Mouse (Mus musculus) brain, adult 10 weeks (tissue): ENCODE data around the gene Syt11. TPM values are rescaled to one million over a fixed set of nuclear protein-coding genes. Genes with fewer than 3 reads are reported as not detected.

Source experiments
- polyA plus RNA-seq: library from polyadenylated mRNA; stranded (reverse); fragments of 350-450 nt; fragmentation: Illumina TruSeq; extraction: RNeasy Lipid Tissue Mini Kit (QIAGEN cat#74804); gene quantifications from one replicate; pipeline ENCODE4 v1.2.3, GENCODE M21; 2015; ENCODE audit warnings: low read depth, low replicate concordance

Gene Syt11
- 414 TPM for polyA plus RNA-seq

GRCm38 (mm10) chr3:88774939-88775841 is at the start of gene Syt11:
Syt11 (minus strand) TSS chr3:88775164.

GRCm38 (mm10) chr3:88716399-88717197 is 58.4 kb downstream of the Syt11 start, which contains the start of gene Rit1:
Rit1 (plus strand) TSS chr3:88716838.

Other genes with a start within 250 kb of the Syt11 start
- gene Mex3a, start 242.8 kb downstream of the Syt11 start, polyA plus RNA-seq: 1.5 TPM
- gene Rab25, start 226.9 kb downstream of the Syt11 start, polyA plus RNA-seq: not detected
- gene Lamtor2, start 222.1 kb downstream of the Syt11 start, polyA plus RNA-seq: 129 TPM
- 104 TPM for gene Ubqln4, start 221.4 kb downstream of the Syt11 start, polyA plus RNA-seq
- 126 TPM for gene Ssr2, start 199.3 kb downstream of the Syt11 start, polyA plus RNA-seq
- gene Arhgef2, start 169.2 kb downstream of the Syt11 start, polyA plus RNA-seq: 156 TPM
- gene Rxfp4, start 122.0 kb downstream of the Syt11 start, polyA plus RNA-seq: not detected
- gene Khdc4, start 89.4 kb downstream of the Syt11 start, polyA plus RNA-seq: 46.0 TPM
- 64.1 TPM for gene Rit1, start 58.3 kb downstream of the Syt11 start, polyA plus RNA-seq
- gene Gon4l, start 60.1 kb upstream of the Syt11 start, polyA plus RNA-seq: 28.2 TPM
- gene Msto1, start 138.8 kb upstream of the Syt11 start, polyA plus RNA-seq: 20.6 TPM
- 33.9 TPM for gene Ash1l, start 175.5 kb upstream of the Syt11 start, polyA plus RNA-seq
- 140 TPM for gene Dap3, start 176.0 kb upstream of the Syt11 start, polyA plus RNA-seq